Mouse (Mus musculus): ENCODE measurements around the gene Tfcp2l1. TPM values are rescaled to one million over a fixed set of nuclear protein-coding genes. Genes with fewer than 3 reads are reported as not detected.

Gene Tfcp2l1
- polyA plus RNA-seq, 1 experiment from 2014 or later, result 0.89 TPM

GRCm38 (mm10) chr1:118625461-118625860, 2.3 kb upstream of the Tfcp2l1 start:
- H3K36me3 ChIP-seq (replicated peaks), result no peaks in the 10 kb centered on the region
- peaks cover 30% of the 10 kb centered on the region for H3K27me3 ChIP-seq
- H3K9me3 ChIP-seq (replicated peaks), result no peaks in the 10 kb centered on the region
- no peak for ATAC-seq (ENCODE audit: insufficient read depth)
- 40% methylated on average over 6 of the region's 6 CpGs for WGBS (ENCODE audit: insufficient replicate concordance)
- no peak overlapping the region for H3K27ac ChIP-seq (replicated peaks)
- no peak overlapping the region for H3K4me3 ChIP-seq (replicated peaks)
- H3K4me2 ChIP-seq, result no peak overlapping the region
- no peak overlapping the region for H3K9ac ChIP-seq
- peaks cover 7% of the 10 kb centered on the region for H3K4me1 ChIP-seq (replicated peaks)

DNA sequence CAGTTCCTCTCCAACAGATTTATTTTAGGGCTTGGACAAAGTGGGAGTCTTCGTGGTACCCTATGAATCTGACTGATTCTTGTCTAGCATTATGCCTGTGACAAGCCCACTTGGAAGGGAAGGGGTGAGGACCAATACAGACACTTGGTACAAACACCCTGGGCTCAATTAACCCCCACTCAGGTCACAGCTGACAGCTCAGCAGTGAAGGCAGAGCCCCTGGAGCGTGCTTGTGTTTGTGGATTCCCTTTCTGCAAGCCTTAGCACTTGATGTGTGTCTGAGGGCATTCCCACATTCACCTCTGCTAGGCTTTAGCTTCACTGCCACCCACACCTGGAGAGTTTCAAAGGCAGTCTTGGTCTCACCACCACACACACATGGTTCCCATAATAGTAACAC, 1.8 kb upstream of the Tfcp2l1 start:
- H3K4me2 ChIP-seq, result no peak overlapping the region
- H3K4me3 ChIP-seq (replicated peaks), result no peak overlapping the region
- H3K4me1 ChIP-seq (replicated peaks), result peaks cover 7% of the 10 kb centered on the region
- H3K36me3 ChIP-seq (replicated peaks), result no peaks in the 10 kb centered on the region
- no peaks in the 10 kb centered on the region for H3K9me3 ChIP-seq (replicated peaks)
- H3K27ac ChIP-seq (replicated peaks), result no peak overlapping the region
- no peak for ATAC-seq (ENCODE audit: insufficient read depth)
- no peak overlapping the region for H3K9ac ChIP-seq
- 43% methylated on average over 2 of the region's 2 CpGs for WGBS (ENCODE audit: insufficient replicate concordance)
- H3K27me3 ChIP-seq, result peaks cover 30% of the 10 kb centered on the region

- H3K4me1 ChIP-seq (replicated peaks), result peaks cover 7% of the 10 kb centered on the region
Observed at GRCm38 (mm10) chr1:118626452-118626851, 1.3 kb upstream of the Tfcp2l1 start.

DNA sequence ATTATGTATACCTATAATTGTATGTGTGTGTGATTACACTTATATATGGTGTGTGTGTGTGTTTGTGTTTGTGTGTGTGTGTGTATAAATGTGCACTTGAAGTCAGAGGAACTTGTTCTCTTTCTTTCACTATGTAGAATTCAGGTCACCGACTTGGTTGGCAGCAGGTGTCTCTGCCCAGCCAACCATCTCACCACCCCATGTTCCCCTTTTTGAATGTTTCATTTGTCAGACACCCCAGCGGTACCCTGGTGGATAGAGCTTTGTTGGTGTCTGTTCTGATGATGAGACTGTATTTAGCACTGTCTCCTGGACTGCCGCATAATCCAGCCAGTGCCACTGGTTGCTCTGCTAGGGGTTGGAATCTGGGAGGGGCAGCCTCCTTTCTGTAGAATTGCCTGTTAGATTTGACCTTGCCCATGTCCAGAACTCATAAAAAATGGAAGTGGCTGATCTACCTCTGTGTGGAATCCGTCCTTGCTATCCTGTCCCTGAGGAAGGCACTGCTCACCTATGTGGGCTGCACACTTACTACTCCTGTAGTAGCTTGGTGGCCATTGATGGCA, 5.8 kb downstream of the Tfcp2l1 start:
- Histone ChIP-seq H3K36me3 (replicated peaks) (no peaks in the 10 kb centered on the region), H3K4me3 (replicated peaks) (no peak overlapping the region), H3K9ac (no peak overlapping the region), H3K27ac (replicated peaks) (no peak overlapping the region), H3K9me3 (replicated peaks) (no peaks in the 10 kb centered on the region), H3K27me3 (peaks cover 9% of the 10 kb centered on the region; the same call in 1 of the 2 replicates), H3K4me1 (replicated peaks) (no peaks in the 10 kb centered on the region), H3K4me2 (no peak overlapping the region)
- 61% methylated on average over 4 of the region's 4 CpGs for WGBS (ENCODE audit: insufficient replicate concordance)
- no peak for ATAC-seq (ENCODE audit: insufficient read depth)

More at GRCm38 (mm10) chr1:118626452-118626851, 1.3 kb upstream of the Tfcp2l1 start:
- 65% methylated on average over 2 of the region's 2 CpGs for WGBS (ENCODE audit: insufficient replicate concordance)
- Histone ChIP-seq H3K9me3 (replicated peaks) (no peaks in the 10 kb centered on the region), H3K4me2 (no peak overlapping the region), H3K36me3 (replicated peaks) (no peaks in the 10 kb centered on the region), H3K27ac (replicated peaks) (no peak overlapping the region), H3K4me3 (replicated peaks) (no peak overlapping the region), H3K9ac (no peak overlapping the region), H3K27me3 (peaks cover 30% of the 10 kb centered on the region)
- no peak for ATAC-seq (ENCODE audit: insufficient read depth)

DNA sequence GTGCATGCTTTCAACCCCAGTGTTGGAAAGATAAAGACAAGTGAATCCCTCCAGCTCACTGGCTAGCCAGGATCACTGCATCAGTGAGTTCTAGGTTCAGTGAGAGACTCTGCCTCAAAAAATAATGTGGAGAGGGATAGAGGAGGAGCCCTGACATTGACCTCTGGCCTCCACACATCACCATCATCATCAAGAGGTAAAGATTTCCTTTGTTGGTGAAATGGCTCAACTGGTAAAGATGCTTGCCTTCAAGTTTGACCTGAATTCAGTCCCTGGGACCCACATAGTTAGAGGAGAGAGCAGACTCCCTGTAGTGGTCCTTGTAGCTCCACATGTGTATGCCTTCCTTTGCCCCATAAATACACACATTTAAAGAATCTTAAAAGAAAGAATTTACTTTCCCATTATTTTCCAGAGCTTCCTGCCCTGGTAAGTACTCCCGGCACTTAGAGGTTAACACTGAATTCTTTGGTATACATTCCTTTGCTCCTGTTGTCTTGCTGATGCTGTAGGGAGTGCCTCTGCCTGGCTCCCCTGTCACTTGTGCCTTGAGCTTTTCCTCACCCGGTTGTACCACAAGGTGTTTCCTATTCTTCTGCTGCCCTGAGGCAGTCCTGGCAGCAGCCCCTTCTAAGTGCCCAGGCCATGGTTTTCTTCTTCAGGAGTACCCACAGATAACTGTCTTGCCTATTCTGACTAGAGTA, 14.7 kb downstream of the Tfcp2l1 start:
- 48% methylated on average over 2 of the region's 2 CpGs for WGBS (ENCODE audit: insufficient replicate concordance)
- no peak overlapping the region for H3K9ac ChIP-seq
- H3K36me3 ChIP-seq (replicated peaks), result no peaks in the 10 kb centered on the region
- ATAC-seq (ENCODE audit: insufficient read depth), result no peak
- H3K27ac ChIP-seq (replicated peaks), result no peak overlapping the region
- no peak overlapping the region for H3K4me3 ChIP-seq (replicated peaks)
- no peaks in the 10 kb centered on the region for H3K9me3 ChIP-seq (replicated peaks)
- no peaks in the 10 kb centered on the region for H3K27me3 ChIP-seq
- H3K4me1 ChIP-seq (replicated peaks), result no peaks in the 10 kb centered on the region
- H3K4me2 ChIP-seq, result no peak overlapping the region

GRCm38 (mm10) chr1:118643138-118643979, 15.6 kb downstream of the Tfcp2l1 start:
- Histone ChIP-seq H3K36me3 (replicated peaks) (no peaks in the 10 kb centered on the region), H3K4me1 (replicated peaks) (no peaks in the 10 kb centered on the region), H3K4me3 (replicated peaks) (no peak overlapping the region), H3K4me2 (no peak overlapping the region), H3K9ac (no peak overlapping the region), H3K27me3 (no peaks in the 10 kb centered on the region), H3K9me3 (replicated peaks) (no peaks in the 10 kb centered on the region), H3K27ac (replicated peaks) (no peak overlapping the region)
- ATAC-seq (ENCODE audit: insufficient read depth), result no peak
- 58% methylated on average over 9 of the region's 9 CpGs for WGBS (ENCODE audit: insufficient replicate concordance)

DNA sequence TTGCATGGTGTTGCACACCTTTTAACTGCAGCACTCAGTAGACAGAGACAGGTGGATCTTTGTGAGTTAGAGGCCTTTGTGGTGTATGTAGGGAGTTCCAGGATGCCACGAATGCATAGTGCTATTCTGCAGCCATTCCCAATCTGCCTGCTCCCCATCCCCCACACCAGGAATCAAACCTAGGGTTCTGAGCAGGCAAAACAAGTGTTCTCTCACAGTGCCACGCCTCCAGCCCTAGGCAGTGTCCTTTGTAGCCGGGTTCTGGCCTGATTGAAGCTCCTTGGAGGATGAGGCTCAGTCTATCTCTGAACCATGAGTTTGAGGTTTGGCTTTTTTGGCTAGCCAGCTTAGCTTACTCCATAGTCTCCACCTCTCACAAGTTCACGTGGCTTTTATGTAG, 18.0 kb downstream of the Tfcp2l1 start:
- H3K27me3 ChIP-seq, result no peaks in the 10 kb centered on the region
- no peaks in the 10 kb centered on the region for H3K36me3 ChIP-seq (replicated peaks)
- H3K9ac ChIP-seq, result no peak overlapping the region
- H3K9me3 ChIP-seq (replicated peaks), result no peaks in the 10 kb centered on the region
- H3K4me1 ChIP-seq (replicated peaks), result 0 out of 2 replicates have a peak, but pooled peaks cover 4% of the 10 kb centered on the region
- 42% methylated on average over 4 of the region's 4 CpGs for WGBS (ENCODE audit: insufficient replicate concordance)
- H3K4me3 ChIP-seq (replicated peaks), result no peak overlapping the region
- H3K27ac ChIP-seq (replicated peaks), result no peak overlapping the region
- no peak for ATAC-seq (ENCODE audit: insufficient read depth)
- no peak overlapping the region for H3K4me2 ChIP-seq

DNA sequence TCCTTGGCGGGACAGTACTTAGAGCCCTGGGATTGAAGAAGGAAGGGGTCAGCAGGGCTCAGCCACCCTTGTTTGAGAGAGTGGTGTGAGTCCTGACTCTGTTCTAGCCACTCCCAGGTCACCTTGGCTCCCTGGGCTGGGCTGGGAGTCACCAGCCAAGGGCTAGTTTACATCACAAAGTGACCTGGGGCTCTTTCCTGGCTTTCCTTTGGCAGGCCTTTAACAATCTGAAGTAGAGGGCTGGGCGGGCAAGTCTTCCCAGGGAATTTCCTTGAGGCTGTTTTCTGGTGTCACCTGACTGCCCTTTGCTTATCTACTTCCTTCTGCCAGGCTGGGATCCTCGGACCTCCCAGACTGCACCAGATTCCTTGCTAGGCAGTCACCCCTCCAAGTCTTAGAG, 20.3 kb downstream of the Tfcp2l1 start:
- Histone ChIP-seq H3K4me1 (replicated peaks) (0 out of 2 replicates have a peak, but pooled peaks cover 4% of the 10 kb centered on the region), H3K4me2 (no peak overlapping the region), H3K4me3 (replicated peaks) (no peak overlapping the region), H3K27me3 (no peaks in the 10 kb centered on the region), H3K27ac (replicated peaks) (no peak overlapping the region), H3K9ac (no peak overlapping the region), H3K9me3 (replicated peaks) (no peaks in the 10 kb centered on the region), H3K36me3 (replicated peaks) (no peaks in the 10 kb centered on the region)
- 30% methylated on average over 3 of the region's 3 CpGs for WGBS (ENCODE audit: insufficient replicate concordance)
- ATAC-seq (ENCODE audit: insufficient read depth), result no peak

- H3K4me3 ChIP-seq (replicated peaks), result no peak overlapping the region
- no peaks in the 10 kb centered on the region for H3K27me3 ChIP-seq
- 0 out of 2 replicates have a peak, but pooled peaks cover 4% of the 10 kb centered on the region for H3K4me1 ChIP-seq (replicated peaks)
- H3K9me3 ChIP-seq (replicated peaks), result no peaks in the 10 kb centered on the region
- WGBS (ENCODE audit: insufficient replicate concordance), result 66% methylated on average over 9 of the region's 9 CpGs
- H3K27ac ChIP-seq (replicated peaks), result no peak overlapping the region
- no peak overlapping the region for H3K4me2 ChIP-seq
- H3K9ac ChIP-seq, result no peak overlapping the region
- no peak for ATAC-seq (ENCODE audit: insufficient read depth)
- H3K36me3 ChIP-seq (replicated peaks), result no peaks in the 10 kb centered on the region
Observed at GRCm38 (mm10) chr1:118649933-118650770, 22.4 kb downstream of the Tfcp2l1 start.

DNA sequence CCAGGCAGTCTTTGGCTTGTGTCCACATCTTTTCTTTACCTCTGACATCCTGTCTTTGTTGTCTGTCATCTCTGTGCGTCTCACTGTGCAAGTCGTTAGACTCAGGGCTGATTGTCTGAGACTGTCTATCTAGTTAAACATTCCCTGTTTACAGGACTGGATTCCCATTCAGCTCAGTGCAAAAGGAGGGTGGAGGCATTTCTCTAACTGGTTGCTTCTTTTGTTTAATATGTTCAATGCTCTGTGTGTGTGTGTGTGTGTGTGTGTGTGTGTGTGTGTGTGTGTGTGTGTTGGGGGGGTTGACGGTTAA, 23.0 kb downstream of the Tfcp2l1 start:
- WGBS (ENCODE audit: insufficient replicate concordance), result 47% methylated on average over 2 of the region's 3 CpGs

More for the DNA sequence above, 23.0 kb downstream of the Tfcp2l1 start:
- H3K36me3 ChIP-seq (replicated peaks), result no peaks in the 10 kb centered on the region
- no peak overlapping the region for H3K27ac ChIP-seq (replicated peaks)
- H3K27me3 ChIP-seq, result no peaks in the 10 kb centered on the region
- no peak overlapping the region for H3K4me2 ChIP-seq
- no peak overlapping the region for H3K4me3 ChIP-seq (replicated peaks)
- H3K9ac ChIP-seq, result no peak overlapping the region
- ATAC-seq (ENCODE audit: insufficient read depth), result no peak
- H3K9me3 ChIP-seq (replicated peaks), result no peaks in the 10 kb centered on the region
- H3K4me1 ChIP-seq (replicated peaks), result 0 out of 2 replicates have a peak, but pooled peaks cover 4% of the 10 kb centered on the region
